Mouse (Mus musculus): Measurements from ENCODE around the gene Lamb3. TPM values are rescaled to one million over a fixed set of nuclear protein-coding genes. Genes with fewer than 3 reads are reported as not detected.
A peak's percentile ranks its signal among the peaks of the same experiment; 100 is the strongest.

Lamb3 gene
- polyA plus RNA-seq, 1 experiment: not detected

- TF ChIP-seq CTCF (IDR thresholded peaks at IDR 0.05; ENCODE audit: insufficient read depth, low read depth, low read length): no peak
- TF ChIP-seq POLR2A (IDR thresholded peaks at IDR 0.05; ENCODE audit: insufficient read depth, low read depth, low read length): no peak
- Histone ChIP-seq H3K4me3 (ENCODE audit: insufficient read depth, low read depth, low read length) (no peak overlapping the region), H3K4me1 (ENCODE audit: control insufficient read depth, insufficient read depth, low read length) (peaks cover 13% of the 10 kb centered on the region), H3K27ac (ENCODE audit: insufficient read depth, low read depth, low read length) (0 out of 2 replicates have a peak overlapping the region, but pooled peaks have one; percentile 94)
- 91% methylated on average over 13 of the region's 13 CpGs for WGBS
These were observed 33.3 kb upstream of the Lamb3 start for GRCm38 (mm10) chr1:193174143-193174733.

DNA sequence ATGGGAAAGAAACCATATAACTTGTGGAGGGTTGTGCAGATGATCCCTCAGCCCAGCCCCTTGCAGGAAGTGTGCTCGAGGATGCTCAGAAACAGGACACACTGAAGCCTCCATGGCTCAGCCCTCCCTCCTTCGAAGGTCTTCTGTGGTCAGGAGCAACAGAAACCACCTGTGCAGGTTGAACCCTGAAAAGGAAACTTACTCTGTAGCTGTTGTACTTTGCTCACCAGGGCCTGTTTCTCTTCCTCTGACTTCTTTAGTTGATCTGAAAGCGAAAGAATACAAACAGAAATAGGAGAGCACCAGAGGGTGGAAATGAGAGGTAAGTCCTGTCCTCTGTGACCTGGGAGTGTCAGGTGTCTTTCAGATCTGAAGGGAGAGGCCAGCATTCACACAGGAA lies 26.4 kb upstream of the Lamb3 start:
- TF ChIP-seq POLR2A (IDR thresholded peaks at IDR 0.05; ENCODE audit: insufficient read depth, low read depth, low read length) (no peak), CTCF (IDR thresholded peaks at IDR 0.05; ENCODE audit: insufficient read depth, low read depth, low read length) (no peak)
- 85% methylated on average over 3 of the region's 3 CpGs for WGBS
- Histone ChIP-seq H3K4me3 (ENCODE audit: insufficient read depth, low read depth, low read length) (no peak overlapping the region), H3K27ac (ENCODE audit: insufficient read depth, low read depth, low read length) (no peak overlapping the region), H3K4me1 (ENCODE audit: control insufficient read depth, insufficient read depth, low read length) (no peaks in the 10 kb centered on the region)

DNA sequence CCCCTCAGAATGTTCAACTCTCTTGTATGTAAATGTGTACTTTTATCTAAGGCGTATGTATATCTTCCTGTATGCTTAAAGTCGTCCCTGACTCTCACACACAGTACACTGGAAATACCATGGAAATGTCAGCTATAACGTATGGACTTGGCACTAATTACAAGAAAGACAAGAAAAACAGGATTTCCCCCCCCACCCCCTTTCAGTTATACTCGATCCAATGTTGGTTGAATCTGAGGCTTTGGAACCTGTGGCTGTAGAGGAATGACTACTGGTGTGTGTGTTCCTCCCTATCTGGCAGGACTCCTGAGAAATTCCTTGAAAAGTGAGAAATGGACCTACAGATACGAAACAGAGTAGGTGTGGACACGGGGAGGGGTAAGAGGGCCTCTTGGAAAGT lies 19.2 kb upstream of the Lamb3 start:
- TF ChIP-seq CTCF (IDR thresholded peaks at IDR 0.05; ENCODE audit: insufficient read depth, low read depth, low read length) (no peak), POLR2A (IDR thresholded peaks at IDR 0.05; ENCODE audit: insufficient read depth, low read depth, low read length) (no peak)
- Histone ChIP-seq H3K27ac (ENCODE audit: insufficient read depth, low read depth, low read length) (no peak overlapping the region), H3K4me3 (ENCODE audit: insufficient read depth, low read depth, low read length) (no peak overlapping the region)

GRCm38 (mm10) chr1:193189151-193189621 lies 18.3 kb upstream of the Lamb3 start:
- H3K27ac ChIP-seq (ENCODE audit: insufficient read depth, low read depth, low read length): peak overlapping the region; percentile 91

More for the DNA sequence above, 19.2 kb upstream of the Lamb3 start:
- peaks cover 15% of the 10 kb centered on the region for H3K4me1 ChIP-seq (ENCODE audit: control insufficient read depth, insufficient read depth, low read length)
- WGBS: 87% methylated on average over 6 of the region's 6 CpGs

GRCm38 (mm10) chr1:193189771-193190170 lies 17.7 kb upstream of the Lamb3 start:
- H3K4me3 ChIP-seq (ENCODE audit: insufficient read depth, low read depth, low read length): no peak overlapping the region
- 43% methylated on average over 3 of the region's 3 CpGs for whole genome bisulfite sequencing
- peak overlapping the region; percentile 91 for H3K27ac ChIP-seq (ENCODE audit: insufficient read depth, low read depth, low read length)
- TF ChIP-seq CTCF (IDR thresholded peaks at IDR 0.05; ENCODE audit: insufficient read depth, low read depth, low read length) (no peak), POLR2A (IDR thresholded peaks at IDR 0.05; ENCODE audit: insufficient read depth, low read depth, low read length) (no peak)
- peaks cover 15% of the 10 kb centered on the region for H3K4me1 ChIP-seq (ENCODE audit: control insufficient read depth, insufficient read depth, low read length)

More at GRCm38 (mm10) chr1:193189151-193189621, 18.3 kb upstream of the Lamb3 start:
- H3K4me1 ChIP-seq (ENCODE audit: control insufficient read depth, insufficient read depth, low read length): peaks cover 15% of the 10 kb centered on the region
- TF ChIP-seq CTCF (IDR thresholded peaks at IDR 0.05; ENCODE audit: insufficient read depth, low read depth, low read length) (no peak), POLR2A (IDR thresholded peaks at IDR 0.05; ENCODE audit: insufficient read depth, low read depth, low read length) (no peak)
- no peak overlapping the region for H3K4me3 ChIP-seq (ENCODE audit: insufficient read depth, low read depth, low read length)
- 12% methylated on average over 9 of the region's 9 CpGs for WGBS

- TF ChIP-seq POLR2A (IDR thresholded peaks at IDR 0.05; ENCODE audit: insufficient read depth, low read depth, low read length): no peak
- TF ChIP-seq CTCF (IDR thresholded peaks at IDR 0.05; ENCODE audit: insufficient read depth, low read depth, low read length): no peak
- Histone ChIP-seq H3K4me1 (ENCODE audit: control insufficient read depth, insufficient read depth, low read length) (peaks cover 15% of the 10 kb centered on the region), H3K4me3 (ENCODE audit: insufficient read depth, low read depth, low read length) (no peak overlapping the region), H3K27ac (ENCODE audit: insufficient read depth, low read depth, low read length) (no peak overlapping the region)
- 83% methylated on average over 7 of the region's 7 CpGs for WGBS
These were observed 15.7 kb upstream of the Lamb3 start for GRCm38 (mm10) chr1:193191675-193192283.

DNA sequence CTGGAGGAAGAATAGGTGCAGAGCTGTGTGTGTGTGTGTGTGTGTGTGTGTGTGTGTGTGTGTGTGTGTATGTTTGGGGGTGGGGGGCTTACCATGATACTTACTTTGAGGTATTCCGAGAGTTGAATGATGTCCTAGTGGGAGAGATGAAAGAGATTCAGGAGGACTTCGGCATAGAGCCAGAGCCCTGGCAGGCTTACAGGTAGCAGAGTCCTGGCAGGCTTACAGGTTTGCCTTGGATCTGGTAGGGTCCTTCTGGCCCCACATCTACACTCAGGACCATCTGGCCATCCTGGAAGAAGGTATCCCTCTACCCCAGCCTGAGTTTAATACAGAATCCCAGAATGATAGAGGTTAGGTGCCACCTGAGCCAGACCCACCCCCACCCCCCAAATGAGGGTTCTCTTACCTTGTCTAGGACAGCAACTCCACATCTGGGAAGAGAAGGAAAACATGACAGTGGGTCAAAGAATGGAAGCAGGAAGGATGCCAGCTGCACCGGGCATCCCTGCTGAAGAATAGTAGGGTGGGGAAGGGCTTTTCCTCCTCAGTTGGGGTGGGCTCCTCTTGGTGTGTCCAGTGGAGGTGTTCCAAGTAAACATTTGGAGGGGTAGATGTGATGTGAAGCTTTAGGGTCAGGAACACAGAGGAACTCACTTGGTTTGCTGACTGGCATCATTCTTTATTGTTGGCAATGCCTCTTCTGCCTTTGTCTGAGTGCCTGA lies 12.9 kb upstream of the Lamb3 start:
- peaks cover 7% of the 10 kb centered on the region for H3K4me1 ChIP-seq (ENCODE audit: control insufficient read depth, insufficient read depth, low read length)
- no peak for TF ChIP-seq POLR2A (IDR thresholded peaks at IDR 0.05; ENCODE audit: insufficient read depth, low read depth, low read length)
- no peak for TF ChIP-seq CTCF (IDR thresholded peaks at IDR 0.05; ENCODE audit: insufficient read depth, low read depth, low read length)
- H3K4me3 ChIP-seq (ENCODE audit: insufficient read depth, low read depth, low read length): no peak overlapping the region
- H3K27ac ChIP-seq (ENCODE audit: insufficient read depth, low read depth, low read length): no peak overlapping the region
- WGBS: 82% methylated on average over 3 of the region's 3 CpGs

GRCm38 (mm10) chr1:193195169-193195810 lies 12.2 kb upstream of the Lamb3 start:
- WGBS: 80% methylated on average over 3 of the region's 3 CpGs
- Histone ChIP-seq H3K4me1 (ENCODE audit: control insufficient read depth, insufficient read depth, low read length) (peaks cover under 1% of the 10 kb centered on the region; the same call in 1 of the 2 replicates), H3K27ac (ENCODE audit: insufficient read depth, low read depth, low read length) (no peak overlapping the region), H3K4me3 (ENCODE audit: insufficient read depth, low read depth, low read length) (no peak overlapping the region)
- TF ChIP-seq CTCF (IDR thresholded peaks at IDR 0.05; ENCODE audit: insufficient read depth, low read depth, low read length): no peak
- no peak for TF ChIP-seq POLR2A (IDR thresholded peaks at IDR 0.05; ENCODE audit: insufficient read depth, low read depth, low read length)

Measured in olfactory bulb, adult 2 months (tissue).